Mouse (Mus musculus): ENCODE measurements at regions not wholly inside any gene's neighbourhood (a gene's known extent, or its start where the extent isn't known, plus 50 kb on each side); places are given as distances from the start of the nearest gene placed in this dataset.

DNA sequence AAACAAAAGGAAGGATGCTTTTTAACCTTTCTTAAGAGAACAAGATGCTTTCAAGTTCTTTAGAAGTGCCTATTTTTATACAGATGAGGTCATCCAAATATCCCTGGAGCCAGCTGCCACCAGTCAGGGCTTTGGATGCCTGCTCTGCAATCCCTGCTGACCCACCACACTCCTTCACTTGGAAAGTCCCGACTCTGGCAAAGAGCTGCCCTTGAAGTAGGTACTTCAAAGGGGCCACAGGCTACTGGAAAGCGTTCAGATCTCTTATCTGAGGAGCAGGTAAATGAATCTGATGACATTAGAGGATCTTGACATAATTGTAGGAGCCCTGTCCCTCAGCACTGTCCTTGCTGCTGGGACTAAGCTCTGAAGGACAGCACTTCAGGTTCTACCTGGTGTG lies 169.9 kb upstream of the Sesn3 start:
- TF ChIP-seq CTCF (IDR thresholded peaks at IDR 0.05; ENCODE audit: low read depth) (no peak), EP300 (IDR thresholded peaks at IDR 0.05; ENCODE audit: low read depth) (no peak)
